Mouse (Mus musculus): ENCODE measurements around the gene Tmem125.
"Not testable (repeated sequence)": the region's sequence is repeated elsewhere in the genome, so short reads cannot be mapped to it uniquely, and the experiment has no call there.

Tmem125 gene

GRCm38 (mm10) chr4:118543592-118544260 lies at the start of gene Tmem125:
Gene Tmem125, minus strand, starts transcription at chr4:118544044.
- DNase-seq, result peak; percentile 55

DNA sequence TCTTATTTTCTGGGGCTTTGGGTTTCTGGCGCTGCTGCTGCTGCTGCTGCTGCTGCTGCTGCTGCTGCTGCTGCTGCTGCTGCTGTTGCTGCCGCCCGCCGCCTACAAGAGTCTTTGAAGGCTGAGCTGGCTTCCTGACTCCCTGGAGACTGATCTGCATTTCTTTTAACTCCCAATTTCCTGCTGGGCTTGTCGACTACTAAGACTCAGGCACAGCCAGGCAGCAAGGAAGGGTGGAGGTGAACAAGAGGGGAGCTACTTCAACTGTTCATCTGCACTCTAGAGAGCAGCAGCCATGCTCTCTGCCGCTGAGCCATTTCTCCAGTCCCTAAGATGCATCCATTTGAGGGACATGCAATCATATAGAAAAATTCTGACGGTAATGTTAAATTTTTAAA lies 45.9 kb upstream of the Tmem125 start:
- no peak for DNase-seq

GRCm38 (mm10) chr4:118589053-118589732 lies 45.3 kb upstream of the Tmem125 start:
- DNase-seq, result no peak

GRCm38 (mm10) chr4:118582629-118583028 lies 38.8 kb upstream of the Tmem125 start:
- no peak for DNase-seq

DNA sequence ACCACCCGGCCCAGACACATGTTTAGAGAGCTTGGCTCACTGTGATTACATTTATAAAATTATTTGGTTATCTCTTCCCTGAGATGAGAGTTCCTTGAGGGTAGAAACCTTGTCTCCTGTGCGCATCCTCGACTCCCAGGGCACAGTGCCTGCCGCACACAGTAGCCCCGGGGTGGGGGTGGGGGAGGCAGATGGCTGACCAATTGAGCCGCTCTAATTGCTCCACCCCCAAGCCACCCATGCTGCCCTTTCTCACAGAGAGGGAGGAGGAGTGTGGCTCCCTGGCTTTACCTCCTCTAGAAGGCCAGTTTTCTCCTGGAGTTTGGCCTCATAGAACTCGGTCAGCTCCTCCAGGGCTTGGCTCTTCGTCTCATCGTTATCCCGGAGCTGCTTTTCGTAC lies 37.7 kb upstream of the Tmem125 start:
- no peak for DNase-seq

GRCm38 (mm10) chr4:118579313-118579712 lies 35.5 kb upstream of the Tmem125 start:
- DNase-seq, result peak; percentile 16

DNA sequence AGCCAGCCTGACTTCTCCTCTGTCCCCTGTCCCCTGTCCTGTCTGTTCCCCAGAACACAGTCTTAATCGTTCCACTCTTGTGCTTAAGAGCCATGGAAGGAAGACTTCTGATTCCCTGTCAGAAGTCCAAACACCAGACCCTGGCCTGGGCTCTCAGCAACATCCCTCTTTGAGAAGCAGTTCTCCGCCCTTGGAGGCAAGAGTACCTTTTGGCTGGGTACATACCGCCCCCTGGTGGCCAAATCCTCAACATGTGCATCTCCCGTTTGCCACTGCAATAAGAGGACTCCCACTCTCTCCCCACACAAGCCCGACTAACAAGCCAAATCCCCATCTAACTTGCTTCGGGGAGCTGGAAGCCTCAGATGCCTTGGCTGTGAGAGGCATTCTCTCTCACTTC lies 32.3 kb upstream of the Tmem125 start:
- peak; percentile 75 for DNase-seq

DNA sequence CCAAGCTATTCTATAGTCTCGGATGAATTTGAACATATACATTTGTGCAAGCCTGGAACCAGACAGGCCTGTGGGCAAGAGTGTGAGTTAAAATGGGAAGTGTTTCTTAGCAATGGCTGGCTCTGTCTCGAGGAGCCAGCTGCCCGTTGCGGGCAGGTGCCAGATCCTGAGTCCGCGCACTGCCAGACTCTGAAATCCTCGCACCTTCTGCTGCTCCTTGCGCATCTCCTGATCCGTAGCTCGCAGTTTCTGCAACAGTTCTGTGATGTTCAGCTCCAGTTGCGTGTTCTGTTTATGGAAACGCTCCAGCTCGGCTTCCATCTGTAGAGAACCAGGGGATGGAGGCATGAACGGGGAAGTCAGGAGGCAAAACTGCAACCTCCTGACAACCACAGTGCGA lies 27.6 kb upstream of the Tmem125 start:
- DNase-seq, result peak; percentile 59

DNA sequence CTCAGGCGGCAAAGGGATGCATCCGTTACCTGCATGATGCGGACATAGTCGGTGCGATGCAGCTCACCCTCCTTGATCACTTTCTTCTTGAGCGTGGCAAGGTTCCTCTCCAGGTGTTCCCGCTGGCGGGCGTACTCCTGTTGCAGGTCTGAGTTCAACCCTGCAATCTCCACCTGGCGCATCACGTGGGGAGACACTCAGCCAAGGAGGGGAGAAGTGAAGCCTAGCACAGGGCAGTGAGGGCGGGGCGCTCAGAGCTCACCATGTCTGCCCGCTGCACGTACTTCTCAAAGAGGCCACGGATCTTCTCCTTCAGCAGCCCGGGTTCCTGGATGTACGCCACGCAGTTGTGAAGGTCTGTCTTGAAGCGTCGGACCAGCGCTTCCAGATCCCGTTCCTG lies 25.5 kb upstream of the Tmem125 start:
- DNase-seq, result no peak

DNA sequence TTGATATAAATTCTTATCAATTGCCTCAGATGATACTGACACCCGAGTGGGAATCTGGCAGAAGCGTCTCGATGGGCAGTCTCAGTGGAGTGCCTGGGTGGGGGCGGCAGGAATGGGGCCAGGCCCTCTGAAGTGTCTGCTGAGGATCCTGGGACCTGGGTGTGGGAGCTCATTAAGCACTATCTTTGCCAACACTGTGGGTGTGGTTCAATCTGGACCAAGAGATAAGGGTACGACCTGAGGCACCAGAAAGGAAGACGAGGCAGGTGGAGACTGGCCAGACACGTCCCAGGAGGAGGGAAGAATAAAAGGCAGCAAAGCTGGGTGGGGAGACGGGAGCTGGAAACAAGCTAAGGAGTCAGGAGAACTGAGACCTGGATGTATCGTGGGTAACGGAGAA lies 24.9 kb upstream of the Tmem125 start:
- no peak for DNase-seq

DNA sequence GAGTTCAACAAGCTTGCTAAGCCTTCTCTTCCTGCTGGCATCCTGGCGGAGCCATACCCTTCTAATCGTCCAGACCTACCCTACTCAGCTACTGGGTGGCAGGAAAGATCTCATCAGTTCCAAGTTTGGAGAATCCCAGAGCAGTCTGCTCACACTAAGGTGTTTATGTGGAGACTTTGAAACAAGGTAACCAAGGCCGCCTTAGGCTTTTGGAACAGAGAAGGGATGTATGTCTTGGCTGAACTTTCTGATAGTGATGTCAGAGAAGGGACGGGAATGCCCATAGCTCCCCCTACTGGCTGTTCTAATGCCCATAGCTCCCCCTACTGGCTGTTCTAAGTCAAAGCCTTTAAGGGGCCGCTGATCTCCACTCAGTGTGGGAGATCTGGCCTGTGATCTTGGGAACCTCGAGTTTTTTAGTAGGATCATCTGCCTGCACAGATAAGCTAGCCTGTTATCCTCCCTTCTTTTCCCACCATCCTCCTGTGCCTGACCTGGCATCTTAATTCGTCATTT lies 22.4 kb upstream of the Tmem125 start:
- no peak for DNase-seq

- no peak for DNase-seq
Observed at GRCm38 (mm10) chr4:118564926-118565279, 21.1 kb upstream of the Tmem125 start.

GRCm38 (mm10) chr4:118564062-118564925 lies 20.4 kb upstream of the Tmem125 start:
- DNase-seq, result no peak

- DNase-seq, result no peak
Observed at GRCm38 (mm10) chr4:118553039-118553649, 9.3 kb upstream of the Tmem125 start.

GRCm38 (mm10) chr4:118548130-118548480 lies 4.3 kb upstream of the Tmem125 start:
- not testable (repeated sequence) for DNase-seq

GRCm38 (mm10) chr4:118547424-118548129 lies 3.7 kb upstream of the Tmem125 start:
- peak; percentile 55 for DNase-seq

GRCm38 (mm10) chr4:118544441-118545127 lies 740 bp upstream of the Tmem125 start:
- DNase-seq, result no peak

- no peak for DNase-seq
Observed at GRCm38 (mm10) chr4:118543158-118543530, 700 bp downstream of the Tmem125 start.

GRCm38 (mm10) chr4:118542510-118543157 lies 1.2 kb downstream of the Tmem125 start:
- peak; percentile 52 for DNase-seq

DNA sequence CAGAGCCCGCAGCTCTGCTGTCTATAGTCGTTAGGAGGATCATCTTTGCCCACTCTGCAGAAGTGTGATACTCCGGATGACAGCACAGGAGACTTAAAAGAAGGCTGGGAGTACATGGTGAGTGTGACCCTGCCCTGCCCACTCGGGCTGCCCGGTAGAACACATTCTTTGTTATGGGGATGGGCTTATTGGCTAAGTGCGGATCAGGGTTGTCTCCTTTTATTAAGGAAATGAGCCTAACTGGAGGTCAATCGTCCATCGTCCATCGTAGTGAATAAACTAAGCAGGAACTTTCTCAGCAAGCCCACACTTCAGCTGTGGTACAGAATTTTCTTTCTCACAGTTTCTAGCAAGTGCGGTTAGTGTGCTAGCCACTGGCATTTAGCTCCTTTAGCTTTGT lies 3.9 kb downstream of the Tmem125 start:
- no peak for DNase-seq

- DNase-seq, result no peak
Observed at GRCm38 (mm10) chr4:118537801-118538200, 6.0 kb downstream of the Tmem125 start.

Data from layer of hippocampus, adult 9-11 months (tissue).